Mouse (Mus musculus) adrenal gland, adult 8-10 months (tissue): Measurements from ENCODE around the gene Dtx3l. TPM values are rescaled to one million over a fixed set of nuclear protein-coding genes. Genes with fewer than 3 reads are reported as not detected.
"Not testable (repeated sequence)": the region's sequence is repeated elsewhere in the genome, so short reads cannot be mapped to it uniquely, and the experiment has no call there.

Source experiments
- DNase-seq: peaks from one replicate; pipeline ENCODE4 v3.0.0; 2022
- total RNA-seq, 4 experiments: library from RNA; stranded (reverse); gene quantifications; 2 replicates each; pipeline ENCODE4 v1.2.4; 2022

The Dtx3l gene
- total RNA-seq, 4 experiments from 2014 or later, result 8.2 to 14.3 (median 11.2) TPM

- DNase-seq, result no peak
Observed at GRCm38 (mm10) chr16:35924341-35924740, 14.6 kb downstream of the Dtx3l start.

DNA sequence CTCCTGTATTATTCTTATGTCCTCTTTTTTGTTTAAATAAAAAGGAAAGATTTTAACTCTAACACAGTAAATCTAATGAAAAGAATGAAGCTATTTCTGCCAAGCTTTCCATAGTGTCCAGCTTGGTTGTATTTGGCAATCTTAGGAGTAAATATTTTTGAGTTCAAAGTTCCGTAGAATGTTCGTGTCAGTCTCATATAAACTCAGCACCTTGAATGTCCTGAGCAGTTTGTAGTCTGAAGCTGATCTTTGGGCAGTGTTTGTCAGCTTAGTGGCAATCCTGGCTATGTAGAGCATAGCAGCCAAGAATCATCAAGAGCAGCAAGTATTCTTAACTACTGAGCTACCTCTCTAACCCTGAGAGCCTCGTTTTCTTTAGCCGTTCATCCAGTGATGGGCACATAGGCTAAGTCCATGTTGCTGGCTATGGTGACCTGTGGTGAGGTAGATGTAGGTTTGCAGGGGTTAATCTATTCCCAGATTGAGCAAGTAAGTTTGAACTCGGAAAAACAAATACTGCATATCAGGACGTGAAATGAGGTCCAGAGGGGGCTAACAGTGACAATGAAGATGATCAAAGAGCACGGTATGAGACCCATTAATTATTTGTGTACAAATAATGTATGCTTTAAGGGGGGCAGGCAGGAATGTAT lies 15.3 kb downstream of the Dtx3l start:
- no peak for DNase-seq

DNA sequence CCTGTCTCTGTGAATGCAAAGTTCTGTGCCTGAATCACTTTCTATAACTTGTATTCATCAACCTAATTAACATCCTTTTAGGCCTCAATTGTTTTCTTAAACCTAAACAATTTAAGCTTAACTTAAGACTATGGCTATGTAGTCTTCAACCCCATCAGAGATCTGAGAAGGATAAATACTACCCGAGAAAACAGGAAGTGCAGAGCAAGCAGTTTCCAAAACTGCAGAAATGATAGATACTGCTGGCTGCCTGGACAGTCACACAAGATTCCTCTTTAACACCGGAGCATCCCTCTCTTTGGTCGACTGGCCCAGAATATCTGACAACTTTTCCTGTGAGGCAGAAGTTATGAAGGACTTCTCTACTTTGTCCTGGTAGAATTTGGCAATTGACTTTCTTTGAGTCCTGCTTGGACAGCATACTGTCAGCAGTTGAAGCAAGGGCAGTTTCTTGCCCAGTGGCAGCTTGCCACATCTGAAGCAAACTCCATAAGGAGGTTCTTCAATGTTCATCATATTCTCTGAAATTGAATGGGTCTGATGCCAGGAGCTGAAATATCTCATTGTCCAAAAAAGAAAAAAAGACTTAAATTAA lies 16.6 kb downstream of the Dtx3l start:
- DNase-seq, result no peak

GRCm38 (mm10) chr16:35921676-35922235 lies 17.2 kb downstream of the Dtx3l start:
- DNase-seq, result no peak

DNA sequence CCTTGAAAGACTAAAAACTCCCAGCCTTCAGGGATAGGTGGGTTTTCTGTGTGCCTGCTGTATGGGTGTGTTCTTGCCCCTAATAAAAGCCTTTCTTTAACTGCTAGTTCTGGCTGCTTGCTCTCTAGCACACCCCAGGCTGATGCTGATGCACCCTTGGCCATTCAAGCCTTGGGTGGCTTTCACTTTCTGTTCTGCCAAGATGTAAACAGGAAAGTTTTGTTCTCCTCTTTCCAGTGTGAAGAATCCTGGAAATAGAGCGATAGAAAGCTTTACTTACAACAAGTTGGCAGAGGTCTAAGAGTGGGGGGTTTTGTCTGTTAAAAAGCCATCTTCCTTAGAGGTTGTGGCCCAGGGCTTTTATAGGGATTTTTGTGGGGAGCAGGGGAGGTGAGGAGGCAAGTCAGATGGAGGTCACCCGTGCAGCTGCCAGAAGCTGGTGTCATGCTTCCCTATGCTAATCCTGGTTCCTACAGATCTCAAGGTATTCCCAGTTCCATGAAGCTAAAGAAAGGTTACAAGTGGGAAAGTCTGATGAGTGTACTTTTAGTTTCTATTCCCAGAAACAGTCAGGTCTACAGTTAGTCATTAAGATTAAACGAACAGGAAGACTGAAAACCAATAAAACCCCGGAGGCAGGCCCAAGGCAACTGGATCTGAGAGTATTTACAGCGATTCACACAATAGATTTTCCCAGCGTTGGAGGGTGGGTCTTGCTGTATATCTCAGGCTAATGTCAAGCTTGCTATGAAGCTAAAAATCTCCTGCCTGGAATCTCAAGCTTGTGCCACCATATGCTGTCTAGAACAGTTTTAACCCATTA lies 20.0 kb downstream of the Dtx3l start:
- no peak for DNase-seq

- no peak for DNase-seq
Observed at GRCm38 (mm10) chr16:35914301-35914700, 24.6 kb downstream of the Dtx3l start.

DNA sequence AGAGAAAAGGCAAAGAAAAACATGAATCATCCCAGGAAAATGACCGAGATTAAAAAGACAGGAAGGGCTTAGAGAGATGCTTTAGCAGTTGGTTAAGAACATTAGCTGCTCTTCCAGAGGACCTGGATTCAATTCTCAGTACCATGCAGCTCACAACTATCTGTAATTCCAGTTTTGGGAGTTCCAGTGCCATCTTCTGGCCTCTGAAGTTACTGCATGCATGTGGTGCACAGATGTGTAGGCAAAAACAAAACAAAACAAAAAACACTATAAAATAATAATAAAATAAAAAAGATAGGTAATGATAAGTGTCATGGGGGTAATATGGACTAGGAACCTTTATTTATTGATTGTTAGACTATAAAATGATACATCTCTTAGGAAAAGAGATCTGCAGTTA lies 25.4 kb downstream of the Dtx3l start:
- DNase-seq, result no peak

GRCm38 (mm10) chr16:35911449-35911848 lies 27.5 kb downstream of the Dtx3l start:
- no peak for DNase-seq

DNA sequence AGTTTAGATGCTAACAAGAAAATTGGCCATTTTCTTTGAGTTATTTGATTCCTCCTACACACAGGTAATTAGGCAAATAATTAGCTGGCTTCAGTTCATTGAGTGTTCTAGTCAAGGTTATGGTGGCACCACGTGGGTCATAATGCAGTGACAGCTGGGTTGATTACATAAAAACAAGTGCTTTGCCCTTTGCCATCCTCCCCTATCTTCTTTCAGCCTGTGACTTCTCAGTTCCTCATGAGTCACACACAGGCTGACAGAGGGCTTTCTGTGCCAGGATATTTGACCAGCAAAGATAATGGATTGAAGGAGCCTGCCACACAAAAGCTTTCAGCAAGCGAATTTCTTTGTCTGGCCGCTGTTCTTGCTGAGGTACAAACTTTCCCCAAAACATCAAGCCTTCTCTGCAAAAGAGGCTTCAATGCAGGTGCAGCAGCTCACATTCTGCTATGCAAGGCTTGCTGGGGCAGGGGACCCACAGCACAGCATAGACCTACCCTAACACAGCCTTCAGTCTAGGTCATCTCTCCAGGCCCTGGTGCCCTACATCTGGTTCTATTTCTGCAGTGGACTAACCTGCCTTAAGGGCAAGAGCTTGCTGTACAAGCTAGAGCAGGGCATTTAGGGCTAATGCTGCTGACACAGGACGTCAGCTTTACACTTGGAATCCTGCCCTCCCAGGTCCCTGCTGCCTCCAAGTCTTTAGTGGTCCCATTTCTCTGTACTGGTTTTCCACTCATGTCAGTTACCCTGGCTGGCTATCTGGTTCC lies 31.3 kb downstream of the Dtx3l start:
- peak; percentile 47 for DNase-seq

- no peak for DNase-seq
Observed at GRCm38 (mm10) chr16:35906887-35907286, 32.1 kb downstream of the Dtx3l start.

DNA sequence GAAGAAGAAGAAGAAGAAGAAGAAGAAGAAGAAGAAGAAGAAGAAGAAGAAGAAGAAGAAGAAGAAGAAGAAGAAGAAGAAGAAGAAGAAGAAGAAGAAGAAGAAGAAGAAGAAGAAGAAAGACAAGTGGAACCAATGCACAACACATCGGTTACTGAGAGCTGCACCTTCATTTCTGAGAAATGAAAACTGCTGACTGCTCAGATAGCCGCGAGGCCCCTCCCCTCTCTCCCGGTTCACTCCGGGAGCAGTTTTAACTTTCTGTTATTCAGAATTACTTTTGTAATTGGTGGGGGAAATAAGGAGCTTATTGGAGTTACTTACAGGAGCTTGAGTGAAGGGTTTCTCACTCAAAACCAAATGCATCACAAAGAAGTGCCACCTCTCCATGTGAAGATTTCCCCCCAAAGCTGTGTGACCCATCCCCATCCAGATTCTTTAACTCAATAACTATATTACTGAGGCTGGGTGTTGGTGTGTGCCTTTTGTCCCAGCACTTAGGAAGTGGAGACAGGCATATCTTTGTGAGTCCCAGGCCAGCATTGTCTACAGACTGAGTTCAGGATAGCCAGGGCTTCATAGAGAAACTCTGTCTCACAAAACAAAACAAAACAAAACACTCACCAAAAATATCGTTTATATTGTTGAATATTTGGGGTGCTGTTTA lies 33.0 kb downstream of the Dtx3l start:
- no peak for DNase-seq

- no peak for DNase-seq
Observed at GRCm38 (mm10) chr16:35905355-35905754, 33.6 kb downstream of the Dtx3l start.

DNA sequence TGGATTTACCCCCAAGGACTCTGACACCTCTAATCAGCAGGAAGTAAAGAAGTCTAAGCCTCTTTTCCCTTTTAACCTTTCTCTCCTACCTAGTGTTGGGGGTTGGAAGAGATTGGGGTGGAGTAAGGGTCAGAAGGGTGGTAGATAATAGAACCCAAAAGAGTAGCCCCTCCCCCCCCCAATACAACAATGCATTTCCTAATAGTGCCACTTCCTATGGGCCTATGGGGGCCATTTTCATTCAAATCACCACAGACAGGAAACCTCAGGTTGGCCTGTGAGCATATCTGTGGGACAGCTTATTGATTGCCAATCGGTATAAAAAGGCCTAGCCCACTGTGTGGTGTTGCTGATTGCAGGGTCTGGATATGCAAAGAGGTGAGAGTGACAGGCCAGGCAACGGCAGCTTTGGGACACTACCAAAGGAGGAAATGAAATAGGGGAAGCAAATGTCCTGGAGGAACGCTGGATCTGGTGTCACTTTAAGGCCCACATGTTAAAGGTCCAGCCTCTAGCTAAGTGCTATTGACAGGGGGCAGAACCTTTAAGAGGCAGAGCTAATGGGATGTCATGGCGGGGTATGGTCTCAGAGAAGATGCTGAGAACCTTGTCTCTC lies 34.7 kb downstream of the Dtx3l start:
- DNase-seq, result no peak

GRCm38 (mm10) chr16:35903014-35903640 lies 35.8 kb downstream of the Dtx3l start:
- no peak for DNase-seq

DNA sequence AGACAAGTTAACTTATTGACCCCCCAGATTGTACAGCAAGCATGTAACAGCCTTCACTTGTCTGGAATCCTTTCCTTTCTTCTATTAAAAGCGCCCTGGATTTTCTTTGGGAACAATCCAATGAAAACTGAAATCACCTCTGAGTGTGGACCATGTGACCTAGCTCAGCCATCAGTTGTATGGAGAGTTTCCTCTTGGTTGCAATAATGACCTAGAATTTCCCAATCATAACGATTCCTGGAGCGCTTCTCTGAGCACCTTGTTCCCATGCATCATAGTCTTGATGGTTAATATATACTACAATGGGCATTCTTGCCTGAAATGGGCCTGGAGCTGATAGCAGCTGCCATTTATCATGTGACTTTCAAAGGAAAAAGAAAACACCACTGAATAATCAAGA lies 38.4 kb downstream of the Dtx3l start:
- no peak for DNase-seq

DNA sequence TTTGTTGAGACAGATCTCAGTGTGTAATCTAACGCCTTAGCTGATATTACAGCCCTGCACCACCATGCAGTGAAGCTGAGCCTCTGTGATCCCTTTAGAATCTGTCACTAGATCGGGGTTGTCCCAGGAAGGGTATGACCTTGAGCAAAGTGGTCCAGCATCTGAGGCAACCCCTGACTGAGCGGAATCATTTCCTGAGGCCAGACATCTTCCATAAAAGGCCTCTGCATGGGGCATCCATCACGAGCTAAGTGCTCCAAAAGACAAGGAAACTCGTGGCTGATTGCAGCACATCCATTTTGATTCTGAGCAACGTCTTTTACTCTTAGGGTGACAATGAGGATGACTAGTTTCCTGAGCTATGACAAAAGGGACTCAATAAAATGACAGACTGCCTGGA lies 44.0 kb downstream of the Dtx3l start:
- no peak for DNase-seq

DNA sequence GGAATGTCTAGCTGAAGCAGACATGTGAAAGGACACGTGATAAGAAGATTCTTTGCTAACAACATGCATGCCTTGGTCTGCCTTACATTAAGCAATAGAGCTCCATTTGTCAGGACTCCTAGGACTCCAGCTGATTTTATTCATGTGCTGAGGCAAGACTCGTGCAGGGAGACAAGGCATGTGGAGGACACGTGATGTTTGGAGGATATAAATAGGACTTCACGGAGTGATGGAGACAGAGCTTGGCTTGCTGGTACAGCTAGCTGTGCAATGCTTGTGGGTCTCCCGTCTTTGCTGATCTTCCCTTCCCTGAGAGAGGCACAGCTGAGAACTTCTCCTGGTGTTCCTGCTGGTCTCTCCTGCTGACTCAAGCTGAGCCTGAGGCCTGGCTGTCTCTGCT lies 47.3 kb downstream of the Dtx3l start:
- DNase-seq, result not testable (repeated sequence)

- DNase-seq, result no peak
Observed at GRCm38 (mm10) chr16:35890645-35891044, 48.3 kb downstream of the Dtx3l start.

DNA sequence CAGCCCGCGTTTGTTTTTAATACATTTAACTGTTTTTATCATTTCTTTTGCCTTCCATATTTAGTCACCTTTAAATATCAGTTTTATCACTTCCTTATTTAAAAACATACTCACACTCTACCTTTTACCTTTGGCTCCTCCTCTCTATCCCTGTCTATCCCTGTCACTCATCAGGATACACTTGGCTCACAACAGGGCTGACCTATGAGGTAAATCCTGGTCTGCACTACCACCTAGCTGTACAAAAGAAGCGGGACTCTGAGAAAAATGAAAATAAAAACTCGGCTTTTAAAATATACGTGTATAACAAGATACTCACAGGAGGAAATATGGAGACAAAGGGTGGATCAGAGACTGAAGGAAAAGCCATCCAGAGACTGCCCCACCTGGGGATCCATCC lies 50.0 kb downstream of the Dtx3l start:
- DNase-seq, result no peak

- DNase-seq, result no peak
Observed at GRCm38 (mm10) chr16:35888174-35888573, 50.8 kb downstream of the Dtx3l start.
